Mouse (Mus musculus) embryonic fibroblast, embryonic 13.5 days (primary cell): ENCODE measurements at regions not wholly inside any gene's neighbourhood (a gene's known extent, or its start where the extent isn't known, plus 50 kb on each side); places are given as distances from the start of the nearest gene placed in this dataset.

Source experiments
- CTCF ChIP-seq: IDR thresholded peaks from 2 replicates; pipeline ENCODE4 v1.5.1; 2011; ENCODE audit warnings: mild to moderate bottlenecking, control low read depth, low read length, moderate library complexity, borderline replicate concordance; ENCODE audit not compliant: insufficient read depth
- POLR2A ChIP-seq: IDR thresholded peaks from 2 replicates; pipeline ENCODE4 v1.6.1; 2011; ENCODE audit warnings: low read depth, mild to moderate bottlenecking, control low read depth, low read length, moderate library complexity

GRCm38 (mm10) chr13:44153784-44154183, 369.2 kb downstream of the Cd83 start:
- TF ChIP-seq CTCF (no peak), POLR2A (no peak)
